Mouse (Mus musculus) adrenal gland, adult (tissue): ENCODE measurements around the gene Gmds.
A peak's percentile ranks its signal among the peaks of the same experiment; 100 is the strongest.

Experiments used
- DNase-seq, 2 experiments: peaks; one replicate each; pipeline ENCODE4 v3.0.0; 2022 to 2023; ENCODE audit warnings: low spot score in 1 of 2; ENCODE audit not compliant: inconsistent age in 2 of 2

Gmds gene

DNA sequence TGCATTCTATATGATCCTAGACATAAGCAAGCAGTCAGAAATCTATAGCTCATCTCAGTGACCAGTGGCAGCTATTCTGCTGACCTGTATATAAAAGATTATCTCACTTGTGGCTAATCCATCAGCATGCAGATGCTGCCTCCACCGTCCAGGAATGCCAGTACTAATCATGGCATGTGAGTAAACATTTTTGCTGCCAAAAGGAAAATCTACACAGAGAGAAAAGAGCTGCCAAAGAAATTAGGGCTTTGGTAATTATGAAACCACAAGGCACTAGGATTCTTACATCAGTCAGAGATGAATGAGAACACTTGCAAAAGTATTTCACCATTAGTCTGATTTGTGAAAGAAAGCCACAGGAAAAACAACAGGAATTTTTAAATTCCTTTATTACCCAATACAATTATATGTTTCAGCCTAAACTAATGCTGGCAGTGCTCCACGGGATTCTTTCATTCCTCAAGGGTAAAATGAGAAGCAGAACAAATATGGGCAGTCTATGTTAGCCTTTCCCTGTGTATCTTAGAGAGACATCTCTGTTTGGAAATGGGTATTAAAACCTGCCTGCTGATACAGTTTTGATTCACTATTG, 71.3 kb downstream of the Gmds start:
- DNase-seq = peak in 1 of 2 experiments; percentile 40

DNA sequence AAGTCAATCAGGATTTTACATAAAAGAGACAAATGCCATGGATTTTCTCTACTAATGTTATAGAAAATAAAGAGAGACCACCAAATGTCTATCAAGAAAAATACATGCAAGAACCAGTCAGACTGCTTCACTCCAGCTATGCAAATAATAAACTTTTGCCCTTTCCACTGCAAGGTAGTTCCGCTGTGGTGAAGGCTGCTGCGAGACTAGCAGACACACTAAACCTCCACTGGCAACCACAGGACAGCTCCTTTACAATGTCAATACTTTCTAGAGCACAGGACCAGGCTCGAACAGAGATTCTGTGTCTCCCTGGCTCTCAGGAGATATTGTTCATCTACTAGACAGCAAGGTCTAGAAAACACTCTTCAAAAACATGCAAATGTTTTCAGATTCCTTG, 71.8 kb downstream of the Gmds start:
- DNase-seq = no peak

DNA sequence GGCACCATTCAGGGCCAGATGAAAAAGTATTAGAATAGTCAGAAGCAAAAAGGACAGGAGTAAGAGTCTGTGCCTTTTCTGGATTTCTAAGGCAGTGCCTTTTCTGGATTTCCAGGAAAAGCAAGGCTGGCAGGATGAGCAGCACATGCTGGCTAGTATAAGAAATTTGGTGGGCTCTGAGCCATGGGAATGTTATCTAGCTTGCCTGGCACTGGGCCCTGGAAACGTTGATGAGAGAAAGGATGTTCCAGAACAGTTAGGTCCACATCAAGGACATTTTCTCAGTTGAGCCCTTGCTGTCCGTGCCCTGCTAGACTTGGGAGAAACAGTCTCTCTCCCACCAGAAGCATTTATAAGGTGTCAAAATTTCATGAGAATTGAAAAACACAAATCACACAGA, 82.4 kb downstream of the Gmds start:
- DNase-seq = peak; percentile 62 to 78

DNA sequence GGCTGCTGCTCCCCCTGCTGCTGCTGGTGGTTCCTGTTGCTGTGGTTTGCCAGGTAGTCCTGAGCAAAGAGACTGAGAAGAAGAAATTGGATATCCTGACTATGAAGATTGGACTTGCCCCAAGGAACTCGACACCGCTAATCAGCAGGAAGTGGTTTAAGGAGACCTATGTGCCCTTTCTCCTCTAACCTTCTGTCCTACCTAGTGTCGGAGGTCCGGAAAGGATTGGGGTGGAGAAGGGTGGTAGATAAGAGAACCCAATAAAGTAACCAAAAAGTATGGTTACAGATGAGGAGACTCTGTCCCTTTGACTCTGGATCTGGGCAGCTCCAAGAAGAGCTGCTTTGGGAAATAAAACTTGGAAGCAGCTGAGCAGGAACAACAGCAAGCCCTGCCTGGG, 86.3 kb downstream of the Gmds start:
- DNase-seq = no peak

DNA sequence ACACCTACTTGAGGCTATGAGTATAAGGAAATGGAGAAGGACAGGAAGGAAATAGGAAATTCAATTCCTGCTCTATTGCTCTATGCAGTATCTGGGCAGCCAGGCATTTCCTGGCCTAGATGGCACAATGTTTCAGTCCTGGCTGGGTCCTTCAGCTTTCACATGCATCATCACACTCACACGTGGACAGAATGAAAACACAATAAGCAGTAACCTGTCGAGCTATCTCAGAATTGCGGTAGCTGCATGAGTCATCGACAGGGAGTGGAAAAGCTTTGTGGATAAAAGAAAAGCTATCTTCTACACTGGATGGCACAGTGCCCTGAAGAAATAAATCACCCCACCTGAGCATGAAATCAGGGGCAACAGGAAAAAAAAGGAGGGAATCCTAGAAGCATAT, 96.3 kb downstream of the Gmds start:
- peak; percentile 14 to 62 for DNase-seq

DNA sequence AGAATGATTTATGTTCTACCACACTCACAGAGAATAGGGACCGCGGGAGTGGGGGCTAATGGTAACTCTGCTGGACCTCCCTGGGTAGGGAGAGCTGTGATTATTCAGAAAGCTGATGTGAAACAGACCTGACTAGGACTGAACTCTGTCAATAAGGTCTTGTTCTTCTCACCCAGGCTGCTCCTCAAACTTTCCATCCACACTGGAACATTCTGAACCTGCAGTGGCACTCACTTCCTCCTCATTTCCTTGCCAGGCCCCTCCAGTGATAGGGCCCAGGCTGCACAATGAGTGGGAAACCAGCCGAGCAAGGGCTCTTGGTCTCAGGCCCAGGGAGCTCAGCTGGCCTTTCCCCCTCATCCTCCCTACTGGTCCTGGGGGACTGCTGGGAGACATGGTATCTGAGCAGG, 102.3 kb downstream of the Gmds start:
- DNase-seq = peak; percentile 27 to 64

DNA sequence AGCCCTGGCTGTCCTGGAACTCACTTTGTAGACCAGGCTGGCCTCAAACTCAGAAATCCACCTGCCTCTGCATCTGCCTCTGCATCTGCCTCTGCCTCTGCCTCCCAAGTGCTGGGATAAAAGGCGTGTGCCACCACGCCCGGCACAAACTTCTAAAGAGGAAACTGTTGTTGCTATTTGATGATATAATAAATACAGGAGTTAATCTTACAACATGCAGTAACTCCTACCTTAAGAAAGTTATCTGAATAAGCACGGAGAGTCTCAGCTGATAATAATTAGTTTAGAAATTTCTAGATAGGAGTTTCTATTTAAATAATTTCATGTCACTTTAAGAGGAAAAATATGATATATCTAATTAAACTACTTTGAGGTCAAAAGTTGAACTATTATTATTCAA, 103.5 kb downstream of the Gmds start:
- no peak for DNase-seq

DNA sequence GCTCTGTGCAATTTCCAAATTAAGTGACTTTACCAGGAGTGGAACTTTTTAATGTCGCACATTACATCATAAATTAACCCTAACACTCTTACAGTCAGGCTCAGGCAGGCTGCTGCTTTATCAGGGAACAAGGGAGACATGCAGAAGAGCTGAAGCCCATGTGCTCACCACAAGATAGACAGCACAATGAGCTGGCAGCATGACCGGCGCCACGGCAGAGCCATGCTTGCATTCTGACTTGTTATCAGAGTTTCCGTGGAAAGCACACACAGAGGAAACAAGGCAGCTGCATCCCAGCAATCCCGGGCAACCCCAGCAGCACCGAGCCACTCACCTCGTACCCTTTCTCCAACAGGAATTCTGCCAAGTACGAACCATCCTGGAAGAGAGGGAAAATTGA, 104.5 kb downstream of the Gmds start:
- DNase-seq = peak; percentile 7 to 36

DNA sequence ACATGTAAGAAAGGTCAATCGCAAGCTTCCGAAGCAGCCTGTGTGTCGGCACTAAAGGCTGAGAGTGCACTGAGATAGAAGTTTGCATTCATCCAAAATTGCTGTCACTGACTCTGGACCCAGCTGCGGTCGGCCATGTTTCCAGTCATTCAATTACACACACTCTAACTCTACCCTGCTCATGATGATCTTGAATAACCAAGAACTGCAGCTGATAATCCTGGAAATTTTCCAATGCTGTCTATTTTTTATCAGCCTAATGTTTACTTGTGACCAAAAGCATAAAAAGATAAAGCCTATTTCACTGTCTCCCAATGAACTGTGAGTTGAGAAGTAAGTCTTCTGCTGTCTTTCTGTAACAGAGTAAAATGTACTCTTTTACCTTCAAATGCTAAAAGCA, 106.1 kb downstream of the Gmds start:
- no peak for DNase-seq

DNA sequence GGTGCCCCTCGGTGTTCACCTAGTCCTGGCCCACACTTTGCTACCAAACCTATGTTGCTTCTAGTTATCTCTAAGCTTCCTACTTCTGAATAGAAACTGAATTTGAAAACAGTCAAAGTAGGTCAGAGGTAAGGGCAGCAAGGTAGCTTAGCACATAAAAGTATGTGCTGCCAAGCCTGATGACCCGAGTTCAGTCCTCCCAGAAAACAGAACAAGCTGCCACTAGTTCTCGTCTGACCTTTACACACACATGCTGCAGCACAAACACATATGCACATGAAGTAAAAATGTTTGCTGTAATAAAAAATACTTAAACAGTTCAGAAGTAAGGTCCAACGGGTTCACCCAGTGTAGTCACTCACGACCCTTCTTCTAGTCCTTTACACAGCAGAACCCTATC, 106.6 kb downstream of the Gmds start:
- no peak for DNase-seq

DNA sequence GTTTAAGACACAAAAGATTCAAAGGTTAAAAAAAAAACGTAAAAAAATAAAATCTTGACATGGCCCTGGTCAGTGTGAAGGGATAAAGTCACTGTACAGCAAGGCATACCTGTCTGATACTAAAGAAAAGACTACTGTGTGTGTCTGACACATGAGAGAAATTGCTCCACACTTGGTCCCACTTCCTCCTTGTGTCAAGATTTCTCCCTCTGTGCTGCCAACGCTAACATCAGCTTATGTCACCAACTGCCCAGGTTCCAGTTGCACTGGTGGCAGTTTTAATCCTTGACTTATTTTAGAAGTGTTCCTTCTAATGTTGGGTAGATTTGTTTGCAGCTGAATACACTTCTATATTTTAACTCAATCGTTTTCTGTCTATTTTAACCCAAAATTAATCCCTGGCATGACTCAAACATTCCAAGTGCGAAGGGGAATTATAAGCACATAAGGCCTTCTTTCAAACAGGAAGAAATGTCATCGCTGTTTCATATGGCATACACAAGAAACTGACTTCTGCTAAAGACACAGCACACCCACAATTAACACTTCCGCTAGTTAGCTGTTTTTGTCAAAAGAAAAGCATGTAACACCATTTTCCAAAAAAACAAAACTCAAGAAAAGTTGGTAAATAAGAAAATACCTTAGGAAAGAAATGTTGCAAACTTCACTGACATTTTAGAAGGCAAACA, 110.5 kb downstream of the Gmds start:
- no peak for DNase-seq

DNA sequence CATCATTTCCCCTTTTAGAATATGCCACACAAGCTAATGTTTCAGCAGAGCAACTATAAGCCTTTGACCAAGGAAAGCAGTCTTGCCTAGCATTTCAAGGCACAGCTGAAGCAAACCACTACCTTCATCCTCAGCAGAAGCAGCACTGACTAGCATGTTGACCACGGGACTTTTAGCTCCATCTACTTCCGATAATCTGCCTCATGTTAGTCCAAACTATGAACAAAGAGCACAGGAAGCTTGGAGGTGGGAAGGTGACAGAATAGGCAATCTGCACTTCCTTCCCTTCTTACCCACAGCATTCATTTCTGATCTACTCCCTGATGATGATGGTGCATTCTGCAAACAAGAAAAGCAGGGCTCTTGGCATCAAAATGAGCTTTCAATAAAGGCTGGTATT, 120.9 kb downstream of the Gmds start:
- no peak for DNase-seq

DNA sequence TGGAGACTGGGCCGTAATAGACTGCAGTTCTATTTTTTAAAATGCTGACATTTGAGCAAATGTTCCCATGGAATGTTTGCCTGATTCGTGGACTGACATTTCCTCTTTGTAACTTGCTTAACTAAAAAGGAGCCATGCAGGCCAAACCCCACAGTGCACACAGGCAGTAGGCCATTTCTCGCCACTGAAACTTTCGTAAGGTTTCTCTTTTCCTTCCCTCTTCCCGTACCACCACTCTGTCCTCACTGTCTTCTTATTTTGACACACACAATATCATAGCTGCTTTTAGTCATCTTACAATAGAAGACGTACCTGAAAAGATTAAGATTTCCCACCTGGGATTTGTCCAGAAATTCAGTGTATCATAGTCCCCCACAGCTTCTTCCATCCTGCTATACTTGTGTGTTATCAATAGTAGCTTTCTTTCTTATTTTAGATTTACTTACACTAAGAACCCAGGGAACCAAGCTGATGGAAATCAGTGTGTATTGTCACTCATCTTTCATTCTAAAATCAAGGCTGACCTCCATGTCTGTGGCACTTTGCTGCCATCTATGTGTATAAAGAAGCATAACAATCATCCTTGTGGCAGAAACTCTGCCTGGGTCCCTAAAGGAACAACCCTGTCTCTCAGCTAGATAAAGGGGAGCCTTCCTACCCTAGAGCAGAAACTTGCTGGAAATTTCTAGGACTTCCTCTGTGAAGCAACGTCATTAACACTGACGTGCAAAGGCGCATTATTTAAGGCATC, 124.7 kb downstream of the Gmds start:
- DNase-seq = peak; percentile 17 to 78

DNA sequence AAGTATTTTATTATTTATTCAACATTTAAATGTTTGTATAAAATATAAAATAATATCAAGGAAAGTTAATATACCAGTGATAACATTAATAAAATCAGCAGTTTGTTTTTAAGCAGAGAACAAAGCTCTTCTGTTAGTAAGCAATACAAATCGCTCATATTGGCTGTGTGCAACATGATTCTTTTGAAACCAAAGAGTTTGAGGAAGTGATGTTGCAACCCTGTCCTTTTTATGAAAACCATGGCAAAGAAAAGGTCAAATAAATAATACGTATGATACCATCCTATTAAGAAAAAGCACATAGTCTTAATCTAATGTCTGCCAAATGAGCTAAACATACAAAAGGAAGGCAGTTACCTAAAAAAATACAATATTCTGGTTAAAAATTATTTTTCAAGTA, 126.4 kb downstream of the Gmds start:
- no peak for DNase-seq

DNA sequence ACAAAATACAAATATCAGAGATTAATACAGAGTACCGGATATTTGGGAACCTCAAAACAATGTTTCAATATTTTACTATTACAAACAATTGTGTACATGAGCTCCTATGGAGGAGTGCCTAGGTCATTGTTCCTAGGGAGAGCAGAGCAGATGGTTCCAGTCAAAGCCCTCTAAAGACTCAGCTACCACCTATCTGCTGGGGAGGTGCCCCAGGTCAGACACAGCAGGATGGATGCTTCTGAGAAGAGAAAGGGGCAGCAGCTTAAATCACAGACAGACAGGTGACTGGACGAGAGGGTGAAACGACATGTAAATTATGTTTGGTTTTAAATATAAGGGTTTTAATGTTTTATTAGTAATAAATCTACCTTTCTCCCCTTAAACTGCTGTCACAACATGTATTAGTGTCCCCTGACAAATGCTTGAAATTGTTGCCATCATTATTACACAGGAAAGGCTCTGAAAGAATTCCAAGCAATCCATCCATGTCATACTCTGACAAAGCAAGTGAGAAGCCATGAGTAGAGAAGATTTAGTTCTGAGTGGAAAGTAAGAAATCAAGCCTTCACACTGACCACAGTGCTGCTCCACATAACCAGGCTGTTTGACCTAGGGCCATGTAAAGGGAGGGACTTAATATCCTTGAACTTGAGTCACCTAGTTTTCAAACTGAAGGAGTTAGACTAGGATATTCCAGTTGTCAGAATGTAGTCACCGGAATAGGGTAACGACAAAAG, 131.2 kb downstream of the Gmds start:
- no peak for DNase-seq

DNA sequence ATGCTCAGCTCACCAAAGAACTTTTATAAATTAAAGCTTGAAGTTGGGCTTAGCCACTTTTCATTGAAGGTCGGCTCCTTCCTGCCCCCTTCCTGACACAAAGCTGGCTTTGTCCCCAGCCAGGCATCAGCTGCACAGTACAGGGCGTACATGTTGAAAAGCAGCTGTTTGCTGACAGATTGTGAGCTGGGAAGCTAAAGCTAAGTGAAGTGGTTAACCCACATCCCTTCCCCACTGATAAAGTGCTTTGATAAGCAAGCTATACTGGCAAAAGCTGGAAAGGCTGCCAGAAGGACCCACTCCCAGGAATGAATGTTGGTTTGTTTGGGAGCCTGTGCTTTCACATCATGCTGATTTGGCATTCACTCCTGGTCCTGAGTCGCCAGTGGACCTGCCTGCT, 158.6 kb downstream of the Gmds start:
- peak; percentile 10 to 38 for DNase-seq

DNA sequence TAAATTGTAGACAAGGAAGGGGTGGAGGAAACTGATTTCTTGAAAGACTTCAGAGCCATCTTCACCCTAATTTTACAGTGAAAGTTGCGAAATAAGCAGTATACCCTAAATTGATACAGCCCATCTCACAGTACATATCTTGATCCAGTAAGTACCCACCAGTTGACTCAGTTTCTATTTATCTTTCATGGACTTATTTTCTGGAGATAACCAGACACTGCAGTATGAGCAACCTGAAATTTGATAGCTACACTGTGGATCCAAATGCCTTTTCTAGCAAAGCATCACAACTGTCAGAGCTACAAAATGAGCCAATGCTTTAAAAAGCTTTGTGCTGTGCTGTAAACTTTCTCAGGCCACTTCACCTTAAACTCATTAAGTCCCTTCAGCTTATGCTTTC, 159.9 kb downstream of the Gmds start:
- DNase-seq = no peak

DNA sequence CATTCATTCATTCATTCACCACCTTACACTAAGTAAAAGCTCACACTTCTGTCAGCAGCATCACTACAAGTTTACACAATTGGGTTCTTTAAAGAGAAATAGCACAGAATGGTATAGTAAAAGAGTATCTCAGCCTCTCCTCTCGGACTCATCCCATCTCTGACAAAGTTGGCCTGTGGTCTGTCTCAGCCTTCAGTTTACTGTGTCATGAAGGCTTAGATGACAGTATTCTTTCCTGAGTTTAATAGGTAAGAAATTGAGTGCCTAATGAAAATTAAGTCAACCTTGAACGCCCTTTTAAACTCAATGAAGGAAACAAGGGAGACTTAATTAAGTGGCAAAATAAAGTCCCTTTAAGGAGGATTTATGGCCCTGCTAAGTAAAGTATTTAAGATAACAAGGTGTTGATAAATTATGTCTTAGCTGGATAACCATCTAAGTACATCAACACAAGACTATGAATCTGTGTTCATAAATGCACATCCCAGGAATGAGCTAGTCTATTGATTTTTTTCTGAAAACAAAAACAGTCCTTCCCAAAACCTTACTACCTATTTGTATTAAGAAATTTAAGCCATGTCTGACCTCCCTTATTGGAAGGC, 160.6 kb downstream of the Gmds start:
- DNase-seq = no peak

DNA sequence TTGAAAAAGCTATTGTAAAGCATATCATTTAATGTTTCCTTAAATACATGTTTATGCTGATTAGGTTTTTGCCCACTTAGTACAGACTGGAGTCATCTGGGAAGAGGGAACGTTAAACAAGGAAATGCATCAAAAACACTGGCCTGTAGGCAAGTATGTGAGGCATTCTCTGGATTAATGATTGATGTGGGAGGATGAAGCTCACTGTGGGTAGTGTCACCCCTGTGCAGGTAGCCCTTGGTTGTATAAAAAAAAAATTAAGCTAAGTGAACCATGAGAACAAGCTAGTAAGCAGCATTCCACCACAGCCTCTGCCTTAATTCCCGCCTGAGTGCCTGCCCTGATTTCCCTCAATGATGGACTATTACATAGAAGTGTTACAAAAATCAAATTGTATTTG, 163.5 kb downstream of the Gmds start:
- DNase-seq = no peak

DNA sequence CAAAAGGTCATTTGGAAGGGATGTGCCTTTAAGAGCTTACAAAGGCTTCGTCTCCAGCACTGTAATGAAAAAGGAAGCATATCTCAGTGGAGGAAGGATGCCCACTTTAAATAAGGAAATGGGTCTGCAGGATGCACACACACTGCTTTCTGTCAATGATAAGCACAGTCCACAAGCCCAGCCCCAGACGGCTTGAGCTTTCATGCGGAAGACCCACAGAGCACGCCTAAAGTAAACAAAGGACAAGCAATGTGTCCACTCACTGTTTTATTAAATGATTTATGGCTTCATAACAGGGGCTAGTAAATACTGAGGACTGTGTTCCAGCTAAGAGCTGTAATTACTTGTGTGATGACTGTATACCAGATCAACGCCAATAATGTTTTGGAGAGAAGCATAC, 169.4 kb downstream of the Gmds start:
- DNase-seq = peak; percentile 13 to 56

DNA sequence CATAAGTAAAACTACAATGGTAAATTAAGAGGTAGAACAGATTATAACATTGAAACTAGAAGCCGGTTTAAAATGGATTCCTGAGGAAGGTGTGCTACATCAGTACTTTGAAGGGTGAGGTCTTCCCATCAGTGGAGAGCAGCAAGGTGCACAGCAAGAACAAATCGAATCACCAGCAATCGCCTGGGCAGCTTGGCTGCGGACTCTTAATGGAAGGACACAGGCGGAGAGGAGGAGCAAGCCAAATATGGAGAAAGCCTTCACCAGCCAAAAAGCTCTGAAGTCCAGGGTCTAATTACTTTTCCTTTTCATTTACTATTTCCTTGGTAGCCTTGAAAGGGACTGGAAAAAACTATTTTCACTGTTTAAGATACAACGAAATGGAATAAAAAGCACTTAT, 170.7 kb downstream of the Gmds start:
- no peak for DNase-seq
